Mouse (Mus musculus) urinary bladder, postnatal 25 days (tissue): ENCODE results near the gene Dnajc16.

Source experiments
- DNase-seq: peaks from one replicate; pipeline ENCODE4 v3.0.0; 2022; ENCODE audit warnings: low spot score

Dnajc16 gene

DNA sequence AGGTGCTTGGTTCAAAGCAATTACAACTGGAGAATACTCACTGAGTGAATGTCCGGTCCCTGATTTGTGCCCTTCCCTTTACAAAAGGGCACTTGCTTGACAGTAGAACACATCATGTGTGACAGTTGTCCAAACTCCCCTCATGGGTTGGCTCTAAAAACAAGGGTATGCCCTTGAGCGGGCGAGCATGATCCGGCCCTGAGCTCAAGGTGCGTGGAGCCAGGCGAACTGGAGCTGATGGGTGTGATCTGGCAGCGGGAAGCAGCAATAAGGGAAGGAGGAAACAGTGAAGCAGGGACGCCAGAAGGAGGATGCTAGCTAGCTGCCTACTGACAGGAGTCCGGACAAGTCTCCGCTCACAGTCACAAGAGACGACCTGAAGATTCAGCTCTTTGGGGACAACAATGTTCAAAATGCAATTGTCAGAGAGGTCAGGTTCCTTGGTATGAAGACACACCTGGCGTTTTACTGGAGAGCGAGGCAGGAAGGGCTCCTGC is 28.6 kb downstream of the Dnajc16 start:
- DNase-seq = no peak

- no peak for DNase-seq
These were observed 29.8 kb downstream of the Dnajc16 start for GRCm38 (mm10) chr4:141760942-141761341.

- DNase-seq = no peak
These were observed 31.7 kb downstream of the Dnajc16 start for GRCm38 (mm10) chr4:141758874-141759542.

GRCm38 (mm10) chr4:141757124-141757523 is 33.6 kb downstream of the Dnajc16 start:
- DNase-seq = no peak

DNA sequence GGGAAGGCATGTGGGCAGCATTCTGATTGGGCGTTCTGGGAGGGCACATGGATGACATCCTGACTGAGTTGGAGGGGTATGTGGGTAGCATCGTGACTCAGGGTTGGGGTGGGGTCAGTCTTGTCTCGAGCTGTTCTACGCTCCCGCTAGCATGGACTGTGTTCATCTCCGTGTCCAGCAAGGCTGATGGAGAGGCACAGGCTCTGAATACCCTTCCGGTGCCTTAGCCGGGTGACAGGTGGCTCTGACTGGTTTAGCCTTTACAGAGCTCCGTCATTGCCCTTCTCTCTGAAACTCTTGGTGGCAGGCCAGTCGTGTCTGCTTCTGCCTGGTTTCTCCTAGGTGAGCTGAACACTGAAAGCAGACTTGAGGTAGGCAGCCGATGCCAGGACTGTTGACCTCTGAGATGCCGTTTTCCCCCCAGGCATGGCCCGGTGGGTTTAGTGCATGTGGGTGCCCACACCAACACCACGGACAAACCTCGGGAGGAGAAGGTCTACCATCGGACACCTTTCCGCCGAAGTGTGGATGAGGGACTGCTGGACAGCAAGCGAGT is 35.3 kb downstream of the Dnajc16 start:
- no peak for DNase-seq

DNA sequence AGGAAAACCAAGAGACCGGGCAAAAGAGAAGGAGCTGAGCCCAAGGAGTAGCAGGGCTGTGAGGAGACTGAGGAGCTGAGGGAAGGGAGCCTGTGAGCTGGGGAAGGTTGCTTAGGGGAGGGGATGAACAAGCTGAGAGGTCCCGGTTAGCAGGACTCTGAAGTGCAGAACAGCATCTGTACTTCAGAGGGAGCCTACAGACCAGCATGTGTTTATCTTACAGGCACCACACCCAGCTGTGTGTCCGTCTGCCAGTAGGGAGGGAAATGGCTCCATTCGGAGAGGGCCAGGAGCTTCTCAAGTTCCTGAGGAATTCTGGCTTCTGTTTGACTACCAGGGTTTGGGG is 38.7 kb downstream of the Dnajc16 start:
- DNase-seq = no peak

DNA sequence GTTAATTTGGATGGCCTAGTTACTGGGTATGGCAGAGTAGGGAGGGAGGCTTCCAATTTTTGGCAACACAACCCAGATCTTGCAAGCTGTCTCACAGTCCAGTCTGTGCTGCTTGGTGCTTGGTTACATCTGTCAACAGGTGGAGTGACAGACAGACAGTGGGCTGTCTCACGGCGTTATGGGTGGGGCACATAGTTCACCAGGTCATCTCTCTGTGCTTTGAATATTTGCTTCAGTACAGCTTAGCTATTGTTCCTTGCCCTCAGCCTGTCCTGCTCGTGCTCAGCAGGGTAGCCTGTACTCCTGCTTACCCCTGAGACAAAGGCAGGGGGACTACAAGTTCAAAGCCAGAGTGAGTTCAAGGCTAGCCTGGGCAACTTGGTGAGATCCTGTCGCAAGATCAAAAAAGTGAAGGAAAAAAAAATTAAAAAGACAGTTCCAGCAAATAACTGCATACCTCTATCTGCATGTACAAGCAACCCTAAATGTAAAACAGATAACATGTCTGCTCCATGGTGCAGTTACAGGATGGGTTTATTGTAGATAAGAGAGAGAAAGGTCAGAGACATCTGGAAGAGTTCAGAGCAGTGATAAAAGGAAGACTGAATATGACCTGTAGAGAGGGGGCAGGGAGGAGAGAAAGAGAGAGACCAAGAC is 39.2 kb downstream of the Dnajc16 start:
- DNase-seq = no peak

DNA sequence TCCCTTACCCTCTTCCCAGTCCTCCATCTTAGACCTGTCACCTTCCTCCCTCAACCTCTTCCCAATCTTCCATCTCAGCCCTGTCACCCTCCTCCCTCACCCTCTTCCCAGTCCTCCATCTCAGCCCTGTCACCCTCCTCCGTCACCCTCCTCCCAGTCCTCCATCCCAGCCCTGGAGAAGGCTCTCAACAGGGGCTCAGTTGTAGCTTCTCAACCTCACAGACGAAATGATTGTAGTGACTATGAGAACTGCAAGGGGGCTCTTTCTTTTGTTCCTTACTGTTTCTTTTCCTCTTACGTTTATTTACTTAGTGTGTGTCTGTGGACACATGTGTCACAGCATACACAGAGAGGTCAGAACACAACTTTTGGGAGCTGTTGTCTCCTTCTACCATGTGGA is 39.9 kb downstream of the Dnajc16 start:
- DNase-seq = no peak

DNA sequence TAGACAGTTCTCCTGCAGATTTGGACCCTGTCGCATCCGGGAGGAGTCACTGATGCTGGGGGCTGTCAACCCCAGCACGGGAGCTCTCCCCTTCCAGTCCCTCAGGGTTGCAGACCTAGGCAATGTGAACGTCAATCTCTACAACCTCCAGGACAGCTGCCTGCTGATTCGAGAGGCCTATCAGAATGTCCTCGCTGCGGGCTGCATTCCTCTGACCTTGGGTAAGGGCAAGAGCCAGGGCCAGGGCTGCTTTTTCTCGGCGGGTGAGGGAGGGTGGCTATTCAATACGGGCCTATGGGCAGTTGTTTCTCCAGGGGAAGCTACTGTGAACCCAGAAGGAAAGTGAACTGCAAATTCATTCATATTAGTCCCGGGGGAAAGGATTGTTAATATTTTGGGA is 41.2 kb downstream of the Dnajc16 start:
- no peak for DNase-seq

DNA sequence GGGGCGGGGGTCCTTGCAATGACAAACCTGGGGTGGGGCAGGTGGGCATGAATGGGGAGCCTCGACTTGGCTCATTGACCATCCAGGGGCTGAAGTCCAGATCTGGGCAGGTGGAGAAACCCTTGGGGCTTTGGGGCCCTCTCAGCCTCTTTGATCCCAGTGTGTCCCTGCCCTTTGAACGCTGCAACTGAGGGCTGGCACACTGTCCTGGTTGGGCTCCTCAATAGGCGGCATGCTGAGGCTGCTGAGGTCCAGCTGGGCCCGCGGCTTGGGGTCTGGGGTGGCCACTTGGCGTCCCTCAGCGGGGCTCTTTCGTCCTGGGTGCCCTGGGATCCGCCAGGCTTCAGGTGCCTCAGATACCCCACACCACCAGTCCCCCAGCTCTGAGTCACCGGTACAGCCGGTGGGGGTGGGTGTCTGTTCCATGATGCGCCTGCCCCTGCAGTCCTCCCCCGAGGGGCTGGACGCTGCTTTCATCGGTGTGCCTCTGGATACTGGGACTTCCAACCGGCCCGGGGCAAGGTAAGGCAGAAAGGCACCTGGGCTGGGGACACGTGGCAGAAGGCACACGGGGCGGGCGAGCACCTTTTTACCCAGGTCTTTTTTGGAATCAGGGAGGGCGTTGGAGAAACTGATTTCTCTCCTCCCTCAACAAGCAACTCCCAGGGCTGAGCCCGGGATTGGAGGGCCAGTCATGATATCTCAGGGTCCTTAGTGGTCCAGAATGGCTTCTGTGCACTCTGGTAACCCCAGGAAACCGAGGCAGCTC is 44.0 kb downstream of the Dnajc16 start, which contains the start of gene Agmat:
TSS of gene Agmat (plus strand) at position 95 of the 769 bp plus-strand sequence.
- no peak for DNase-seq

GRCm38 (mm10) chr4:141742381-141742780 is 48.4 kb downstream of the Dnajc16 start:
- no peak for DNase-seq

DNA sequence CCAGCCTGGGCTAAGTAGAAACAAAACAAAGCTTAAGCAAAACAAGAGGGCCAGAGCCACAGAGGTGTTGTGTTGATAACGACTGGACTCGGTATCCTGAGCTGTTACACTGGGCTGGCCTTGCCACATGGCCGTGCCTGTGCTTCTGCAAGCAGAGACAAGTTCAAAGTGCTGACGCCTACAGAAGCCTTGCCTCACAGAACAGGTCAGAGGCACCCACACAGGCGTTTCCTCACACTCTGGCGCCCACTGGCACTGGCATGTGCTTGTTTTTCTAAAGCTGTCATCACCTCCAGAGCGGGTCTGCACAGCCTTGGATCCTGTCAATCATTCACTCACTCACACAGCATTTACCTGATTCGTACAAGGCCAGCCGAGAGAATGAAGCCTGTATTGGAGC is 48.9 kb downstream of the Dnajc16 start:
- DNase-seq = peak; percentile 45

DNA sequence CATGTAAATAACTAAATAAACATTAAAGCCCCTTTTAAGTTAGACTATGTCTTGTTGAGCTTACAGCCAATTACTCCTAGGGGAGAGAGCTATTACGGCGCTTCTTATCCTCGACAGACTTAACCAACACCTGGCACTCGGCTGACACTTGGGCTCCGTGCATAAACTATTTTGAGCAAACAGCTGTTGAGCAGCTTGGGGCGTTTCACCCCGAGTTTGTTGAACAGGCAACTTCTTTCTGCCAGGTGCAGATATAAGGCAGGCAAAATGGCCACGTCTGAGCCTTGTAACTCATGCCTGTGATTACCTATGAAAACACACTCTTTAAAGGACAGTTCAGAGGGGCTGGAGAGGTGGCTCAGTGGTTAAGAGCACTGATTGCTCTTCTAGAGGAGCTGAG is 52.7 kb downstream of the Dnajc16 start:
- DNase-seq = no peak

- DNase-seq = no peak
These were observed 53.9 kb downstream of the Dnajc16 start for GRCm38 (mm10) chr4:141736856-141737255.

GRCm38 (mm10) chr4:141735206-141735560 is 55.5 kb downstream of the Dnajc16 start:
- no peak for DNase-seq

DNA sequence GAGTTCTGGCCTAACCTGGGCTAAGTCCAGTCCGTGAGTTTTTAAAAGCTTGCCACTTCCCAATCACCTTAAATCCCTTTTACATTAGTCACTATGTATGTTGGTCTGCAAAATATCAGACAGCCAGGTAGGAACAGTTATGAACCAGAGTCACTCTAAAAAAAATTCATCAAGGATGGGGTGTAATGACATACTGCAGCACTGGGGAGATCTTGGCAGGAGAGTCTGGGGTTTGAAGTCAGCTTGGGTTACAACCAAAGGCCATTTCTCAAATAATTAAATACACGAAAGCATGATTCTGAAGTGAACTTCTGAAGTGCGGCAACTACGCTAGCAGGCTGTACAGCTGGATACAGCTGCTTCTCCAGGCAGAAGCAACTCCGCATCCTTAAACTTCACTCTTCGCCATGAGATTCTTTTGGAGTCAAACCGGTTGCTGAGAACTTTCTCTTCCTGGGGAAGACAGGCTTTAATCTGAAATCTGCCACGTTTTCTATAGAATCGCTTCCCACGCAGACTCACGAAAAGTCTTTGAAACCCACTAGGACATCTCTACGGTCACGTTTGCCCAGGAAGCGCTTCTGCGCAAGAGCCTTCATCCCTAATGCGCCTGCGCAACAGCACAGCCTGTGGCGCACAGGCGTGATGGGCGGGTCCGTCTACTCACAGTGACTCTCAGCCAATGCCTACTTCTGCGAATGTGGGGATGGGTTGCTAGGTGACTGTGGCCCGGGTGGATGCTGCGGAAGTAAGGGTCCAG is 56.1 kb downstream of the Dnajc16 start:
- peak; percentile 75 for DNase-seq

GRCm38 (mm10) chr4:141731766-141732165 is 59.0 kb downstream of the Dnajc16 start:
- no peak for DNase-seq

GRCm38 (mm10) chr4:141730401-141730800 is 60.3 kb downstream of the Dnajc16 start:
- no peak for DNase-seq

DNA sequence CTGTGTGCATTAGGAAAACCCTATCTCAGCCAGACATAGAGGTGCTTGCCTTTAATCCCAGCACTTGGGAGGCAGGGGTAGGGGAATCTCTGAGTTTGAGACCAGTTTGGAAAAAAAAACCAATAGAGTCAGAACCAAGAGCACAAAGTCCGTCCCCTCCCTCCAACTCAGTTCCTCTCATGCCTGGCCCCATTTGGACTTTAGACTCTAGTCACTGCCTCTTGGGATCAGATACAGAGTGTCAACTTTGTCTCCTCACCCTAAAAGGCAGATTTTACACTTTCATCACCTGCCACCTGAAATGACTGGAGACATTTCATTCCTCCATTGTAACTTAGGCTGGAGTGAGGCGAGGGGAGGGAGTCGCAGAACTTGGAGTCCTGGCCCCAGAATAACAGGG is 61.5 kb downstream of the Dnajc16 start:
- no peak for DNase-seq

DNA sequence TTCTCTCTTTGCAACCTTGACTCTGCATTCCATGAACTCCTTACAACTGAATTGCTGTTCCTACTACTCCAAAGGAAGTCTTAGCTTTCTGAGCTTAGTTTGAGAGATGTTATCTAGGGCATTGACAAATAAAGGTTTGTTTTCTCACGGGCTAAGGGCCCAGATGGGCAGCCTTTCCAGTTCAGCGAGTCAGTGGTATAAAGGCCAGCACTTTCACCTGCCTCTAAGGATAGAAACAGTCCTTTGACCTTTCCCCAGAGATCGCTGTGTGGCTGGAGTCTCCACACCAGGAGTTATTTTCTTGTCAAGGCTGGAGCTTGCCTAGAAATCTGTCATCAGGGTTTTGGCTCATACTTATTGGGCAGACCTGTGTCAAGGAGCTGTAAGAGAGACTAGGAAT is 65.0 kb downstream of the Dnajc16 start:
- no peak for DNase-seq

GRCm38 (mm10) chr4:141725277-141725676 is 65.5 kb downstream of the Dnajc16 start:
- DNase-seq = no peak

DNA sequence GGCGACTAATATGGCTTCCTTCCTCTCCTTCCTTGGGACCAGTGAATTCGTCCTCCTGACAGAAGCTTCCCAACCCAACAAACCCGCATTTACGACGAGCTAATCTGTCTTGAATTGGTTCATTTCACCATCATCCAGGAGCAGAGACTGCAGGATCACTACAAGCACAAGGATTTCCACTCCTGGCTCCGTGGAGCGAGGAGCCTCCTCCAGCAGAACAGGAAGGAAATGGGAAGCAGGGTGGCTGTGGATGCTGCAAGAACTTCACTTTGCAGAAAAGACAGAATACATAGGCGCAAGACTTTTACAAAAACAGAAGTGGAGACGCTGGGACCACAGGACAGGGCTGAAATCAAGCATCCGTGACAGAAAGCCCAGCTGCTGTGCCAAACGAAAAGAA is 66.1 kb downstream of the Dnajc16 start:
- no peak for DNase-seq
